Mouse (Mus musculus): Measurements from ENCODE around the gene Cyp4f13.

GRCm38 (mm10) chr17:32905239-32905638 lies 42.0 kb downstream of the Cyp4f13 start:
- TF ChIP-seq POLR2A (IDR thresholded peaks at IDR 0.05; ENCODE audit: borderline replicate concordance, control insufficient read depth, low read depth, low read length) (no peak), CTCF (IDR thresholded peaks at IDR 0.05; ENCODE audit: control insufficient read depth, insufficient read depth, low read length) (peak; percentile 77)

Data from bone marrow, adult 2 months (tissue).